Mouse (Mus musculus) cerebellum, adult 9-10 months (tissue): ENCODE data around the gene Nrxn3.

Experiments
- DNase-seq: peaks from one replicate; pipeline ENCODE4 v3.0.0; 2022

Nrxn3 gene

DNA sequence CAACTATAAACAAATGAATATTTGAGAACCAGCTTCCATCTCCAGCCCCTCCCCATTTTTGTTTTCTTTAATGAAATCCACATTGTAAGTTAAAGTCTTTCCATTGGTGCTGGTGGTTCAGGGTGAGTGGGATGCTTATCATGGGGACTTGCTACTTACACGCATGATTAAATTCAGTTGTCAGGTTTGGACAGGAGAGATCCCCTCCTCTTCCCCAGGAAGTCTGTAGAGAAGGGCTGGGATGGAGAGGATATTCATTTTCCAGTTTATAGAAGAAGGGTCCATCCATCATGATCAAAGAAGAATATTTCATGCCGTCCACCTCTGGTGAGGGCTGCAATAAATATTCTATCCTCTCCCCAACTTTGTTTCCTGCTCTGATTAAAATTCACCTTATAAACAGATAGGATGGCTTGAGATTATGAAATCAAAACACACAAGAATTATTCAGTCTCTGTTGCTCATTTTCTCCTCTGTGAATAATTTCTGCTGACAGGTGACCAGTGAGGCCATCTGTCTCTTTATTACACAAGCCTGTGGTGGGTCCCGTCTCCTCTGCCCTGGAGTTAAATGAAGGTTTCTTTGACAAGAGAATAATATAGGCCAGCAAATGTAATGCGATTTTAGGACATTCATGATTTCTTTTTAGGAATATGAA lies 830.7 kb downstream of the Nrxn3 start:
- peak; percentile 95 for DNase-seq

DNA sequence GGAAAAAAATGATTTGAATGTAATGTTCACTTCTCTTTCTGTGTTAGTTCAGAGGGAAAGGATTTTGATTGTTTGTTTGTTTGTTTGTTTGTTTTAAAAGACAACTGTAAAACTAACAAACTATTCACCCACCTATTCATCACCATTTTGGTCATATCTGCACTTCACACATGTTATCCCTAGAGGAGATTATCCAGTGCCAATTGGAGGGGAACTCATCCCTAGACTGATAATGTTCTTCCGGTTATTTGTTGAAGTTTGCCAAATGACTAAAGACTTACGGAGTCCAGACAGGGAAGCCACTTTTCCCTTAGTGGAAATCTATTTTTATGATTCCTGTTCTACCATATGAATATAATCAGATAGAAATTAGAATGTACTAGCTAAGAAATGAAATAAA lies 831.5 kb downstream of the Nrxn3 start:
- peak; percentile 48 for DNase-seq

DNA sequence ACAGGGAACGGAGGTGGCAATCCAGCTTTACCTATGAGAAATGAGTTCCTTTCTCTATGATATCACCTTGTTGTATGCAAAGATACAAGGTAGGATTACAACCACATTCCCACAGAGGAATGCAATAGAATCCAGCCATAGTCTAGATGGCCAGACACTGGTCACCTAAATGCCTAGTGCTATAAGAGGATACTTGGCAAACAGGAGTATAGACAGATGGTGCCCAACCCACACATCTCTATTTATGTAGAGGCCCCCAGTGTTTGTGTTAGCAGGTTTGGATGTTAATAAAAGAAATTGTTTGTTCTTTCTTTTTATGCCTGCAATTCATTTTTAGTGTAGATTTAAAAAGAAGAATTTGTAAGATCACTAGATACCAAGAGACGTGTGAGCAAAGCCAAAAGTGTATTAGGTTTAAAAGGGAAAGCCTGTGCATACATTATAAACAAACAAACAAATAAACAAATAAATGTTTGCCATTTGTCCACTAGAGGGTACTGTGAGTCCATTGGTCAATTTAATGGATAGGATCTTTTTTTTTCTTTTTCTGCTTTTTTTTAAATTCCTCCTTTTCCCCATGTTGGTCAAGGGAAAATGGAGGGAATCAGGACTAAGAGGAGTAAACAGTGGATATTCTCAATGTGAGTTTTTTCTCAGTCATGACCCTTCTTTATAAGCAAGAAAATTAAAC lies 832.2 kb downstream of the Nrxn3 start:
- DNase-seq: peak; percentile 86

DNA sequence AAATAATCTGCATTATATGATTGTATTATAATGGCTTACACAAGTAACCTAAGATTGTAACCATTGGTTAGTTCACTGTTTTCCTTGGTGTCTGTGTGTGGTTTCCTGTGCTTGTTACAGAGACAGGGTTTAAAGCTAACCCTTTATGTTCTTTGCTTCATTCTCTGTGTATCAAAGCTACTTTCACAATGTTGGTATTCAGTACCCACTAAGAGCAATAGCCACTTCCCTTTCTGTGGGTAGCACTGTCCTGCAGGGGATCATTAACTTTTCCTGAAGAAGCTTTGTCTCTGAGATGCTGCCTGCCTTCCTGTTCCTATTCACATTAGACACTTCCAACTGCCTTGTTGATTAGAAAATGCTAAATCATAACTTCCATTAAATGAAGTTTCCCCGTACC lies 836.2 kb downstream of the Nrxn3 start:
- no peak for DNase-seq

DNA sequence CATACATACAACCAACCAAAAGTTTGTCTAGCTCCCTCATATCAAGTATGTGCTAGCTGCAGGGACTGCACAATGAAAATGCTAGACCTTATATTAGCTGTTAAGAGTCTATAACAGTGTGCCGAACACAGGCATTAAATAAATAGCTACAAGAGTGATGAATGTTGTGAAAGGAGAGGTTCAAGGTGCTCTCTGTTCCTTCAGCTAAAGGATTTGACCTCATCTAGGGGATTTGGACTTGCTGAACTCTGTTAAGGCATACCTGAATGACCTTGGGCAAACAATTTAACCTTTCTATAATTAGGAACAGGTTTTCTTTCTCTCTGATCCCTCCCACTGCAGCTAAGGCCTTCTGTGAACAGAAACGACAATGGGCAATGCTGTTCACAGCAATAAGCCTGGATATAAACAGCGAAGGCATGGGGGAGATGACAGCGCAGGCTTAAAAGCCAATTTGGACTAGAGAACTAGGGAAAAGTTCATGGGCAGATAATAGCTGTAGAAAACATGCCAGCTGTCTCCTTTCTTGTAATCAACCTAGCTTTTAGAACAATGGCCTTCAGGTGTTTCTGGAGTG lies 839.4 kb downstream of the Nrxn3 start:
- no peak for DNase-seq

DNA sequence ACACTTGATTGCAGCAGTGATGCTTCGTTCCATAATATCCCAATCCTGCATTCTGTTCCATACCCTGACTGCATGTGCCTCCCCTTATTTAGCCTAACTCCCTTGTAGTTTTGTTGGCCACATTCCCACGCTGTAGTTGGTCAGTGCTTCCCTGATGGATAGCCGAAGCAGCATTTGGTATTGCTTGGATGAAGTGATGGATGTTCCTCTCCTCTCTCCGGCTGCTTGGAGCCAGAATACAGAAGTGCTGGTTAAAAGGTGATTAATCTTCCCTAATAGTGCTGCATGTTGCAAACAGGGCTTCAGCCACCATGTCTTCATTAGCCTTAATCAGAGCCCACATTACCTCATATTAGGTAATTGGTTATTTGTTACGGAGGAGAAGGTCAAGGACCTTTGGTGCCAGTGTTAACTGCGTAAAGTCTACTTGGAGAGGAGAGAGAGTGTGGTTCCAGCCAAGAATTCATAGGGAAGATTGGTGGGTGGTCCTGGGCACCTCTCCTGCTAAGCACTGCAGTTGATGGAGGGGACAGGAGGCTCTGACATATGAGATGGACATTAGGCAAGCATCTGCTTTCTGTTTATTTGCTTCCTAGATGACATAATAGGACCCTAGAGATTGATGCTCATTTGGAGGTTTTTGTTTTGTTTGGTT lies 846.2 kb downstream of the Nrxn3 start:
- DNase-seq: no peak

DNA sequence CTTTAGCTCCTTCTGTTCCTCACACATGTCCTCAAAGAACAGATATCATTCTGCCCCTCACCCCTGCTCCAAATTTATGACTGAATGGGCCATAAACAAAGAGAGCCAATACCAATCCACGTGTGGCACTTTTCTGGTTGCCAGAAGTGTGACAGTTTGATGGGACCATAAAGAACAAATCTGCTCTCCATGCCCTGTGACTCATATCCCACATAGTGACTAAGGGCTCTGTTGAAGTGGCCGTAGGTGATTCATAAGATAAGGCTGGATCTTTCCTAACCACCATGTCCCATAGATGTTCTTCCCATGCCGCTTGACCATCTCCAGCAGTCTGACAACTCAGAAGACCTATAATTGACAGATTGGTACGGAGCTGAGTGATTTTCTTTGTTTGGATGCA lies 869.8 kb downstream of the Nrxn3 start:
- no peak for DNase-seq

DNA sequence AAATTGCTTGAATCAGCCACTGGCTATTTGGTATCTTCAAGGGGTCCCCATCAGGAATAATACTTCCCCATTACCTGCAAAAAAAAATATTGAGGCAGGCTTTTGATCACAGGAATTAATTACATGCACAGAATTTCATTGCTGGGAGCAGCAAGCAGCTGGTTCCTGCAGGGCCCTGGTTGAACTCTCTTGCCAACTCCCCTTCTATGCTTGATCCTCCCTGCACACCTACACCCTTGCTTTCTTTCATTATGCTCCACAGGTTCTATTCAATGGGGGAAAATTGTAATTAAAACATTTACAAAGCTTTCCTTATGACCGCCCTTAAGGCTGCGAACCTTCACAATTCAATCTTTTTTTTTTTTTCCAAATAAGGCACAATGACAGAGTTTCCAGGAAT lies 891.0 kb downstream of the Nrxn3 start:
- no peak for DNase-seq

DNA sequence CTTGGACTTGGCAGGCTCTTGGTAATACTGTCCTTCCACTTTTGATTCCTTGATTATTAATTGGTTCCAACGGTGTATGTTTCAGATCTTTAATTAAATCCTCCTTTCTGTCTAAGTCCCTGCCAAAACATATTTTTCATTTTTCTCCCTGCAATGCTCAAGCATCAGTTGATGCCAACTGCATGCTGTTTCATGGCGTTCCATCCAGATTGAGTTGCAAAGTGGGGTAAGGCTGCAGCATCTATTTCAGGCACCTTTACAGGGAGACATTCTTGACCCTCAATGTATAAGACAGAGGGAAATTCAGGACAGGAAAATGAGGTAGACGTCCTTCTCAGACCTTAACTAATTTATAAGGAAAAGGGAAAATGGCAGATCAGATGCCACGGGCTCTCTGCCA lies 903.1 kb downstream of the Nrxn3 start:
- DNase-seq: peak; percentile 53

DNA sequence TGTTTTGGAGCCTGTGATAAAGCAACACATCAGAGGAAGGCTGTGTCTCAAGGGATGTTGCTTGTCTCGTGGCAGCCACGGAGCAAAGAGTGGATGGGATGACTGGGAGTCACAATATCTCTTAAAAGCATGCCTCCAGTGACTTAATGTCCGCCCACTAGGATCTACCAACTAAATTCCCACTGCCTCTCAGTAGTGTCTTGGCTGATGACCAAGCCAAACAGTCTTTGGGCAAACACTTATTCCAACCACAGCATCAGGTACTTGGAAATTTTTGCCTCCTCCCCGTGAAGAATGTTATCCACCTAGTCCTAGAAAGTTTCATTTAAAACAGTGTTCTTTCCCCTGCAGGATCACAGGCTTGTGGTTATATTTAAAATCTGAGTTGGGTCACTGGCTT lies 917.4 kb downstream of the Nrxn3 start:
- no peak for DNase-seq

DNA sequence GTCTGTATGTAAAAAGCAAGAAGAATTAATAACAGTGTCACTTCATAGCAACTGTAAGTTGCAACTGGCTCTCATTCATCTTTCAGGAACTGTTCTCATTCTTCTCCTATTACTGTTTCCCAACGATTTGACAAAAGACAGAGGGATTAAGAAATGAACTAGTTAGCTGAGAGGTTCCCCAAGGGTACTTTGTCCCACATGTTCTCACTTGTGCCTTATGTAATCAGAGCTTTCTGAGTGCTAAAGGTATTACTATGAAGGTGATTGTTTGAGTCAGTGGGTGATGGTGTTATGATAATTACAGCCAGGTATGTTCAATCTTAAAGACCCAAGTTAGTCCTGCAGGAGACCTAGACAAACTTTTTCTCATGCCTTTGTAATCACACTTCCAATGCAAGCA lies 918.8 kb downstream of the Nrxn3 start:
- no peak for DNase-seq

DNA sequence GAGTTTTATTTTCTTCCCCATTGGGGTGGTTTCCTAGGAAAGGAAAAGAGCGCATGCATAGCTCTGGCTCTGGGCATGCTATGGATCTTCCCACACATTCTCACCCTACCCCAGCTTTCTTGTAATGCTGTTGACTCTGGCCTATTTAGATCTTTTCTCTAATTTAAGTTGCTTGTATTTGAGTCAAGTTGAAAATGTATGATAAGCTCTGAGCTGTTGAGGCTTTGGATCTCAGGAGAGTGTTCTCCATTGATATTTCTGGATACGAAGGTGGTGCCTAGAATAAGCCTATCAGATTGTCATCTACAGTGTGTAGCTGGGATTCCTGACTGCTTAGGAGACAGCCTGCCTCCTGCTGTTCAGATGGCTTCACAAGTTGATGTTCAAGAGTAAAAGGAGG lies 930.5 kb downstream of the Nrxn3 start:
- no peak for DNase-seq

DNA sequence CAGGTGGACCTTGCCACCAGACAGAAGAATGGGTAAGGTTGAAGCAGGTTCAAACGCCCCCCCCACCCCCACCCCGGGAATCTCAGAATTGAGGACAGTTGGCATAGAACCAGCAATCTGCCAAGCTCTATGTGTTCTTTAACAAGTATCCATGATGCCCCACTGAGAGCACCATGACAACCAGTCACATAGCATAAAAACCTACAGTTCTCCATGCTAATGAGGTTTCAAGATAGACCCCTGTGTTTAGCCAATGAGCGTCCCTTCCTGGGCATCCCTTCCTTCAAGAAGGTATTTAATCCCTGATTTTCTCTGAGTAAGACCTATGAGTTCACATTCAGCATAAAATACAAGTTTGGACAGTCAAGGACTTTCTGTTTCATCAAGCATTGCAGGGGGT lies 938.5 kb downstream of the Nrxn3 start:
- no peak for DNase-seq

DNA sequence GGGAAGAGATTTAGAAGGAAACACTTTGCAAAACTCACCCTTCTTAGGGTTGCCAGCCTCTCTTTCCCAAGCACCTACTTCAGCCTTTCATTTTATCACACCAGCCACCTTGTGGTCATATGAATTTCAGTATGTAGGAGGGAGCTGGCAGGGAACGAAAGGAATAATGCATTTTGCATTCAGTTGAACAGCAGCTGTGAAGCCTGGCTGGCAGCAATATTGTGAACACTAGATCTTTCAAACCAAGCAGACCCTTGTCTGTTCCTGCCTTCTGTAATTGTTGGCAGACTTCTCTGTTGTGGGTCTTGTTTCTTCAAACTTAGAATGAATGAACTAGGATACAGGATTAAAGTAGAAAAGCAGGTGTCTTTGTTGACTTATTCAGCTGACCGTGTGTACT lies 946.2 kb downstream of the Nrxn3 start:
- no peak for DNase-seq

DNA sequence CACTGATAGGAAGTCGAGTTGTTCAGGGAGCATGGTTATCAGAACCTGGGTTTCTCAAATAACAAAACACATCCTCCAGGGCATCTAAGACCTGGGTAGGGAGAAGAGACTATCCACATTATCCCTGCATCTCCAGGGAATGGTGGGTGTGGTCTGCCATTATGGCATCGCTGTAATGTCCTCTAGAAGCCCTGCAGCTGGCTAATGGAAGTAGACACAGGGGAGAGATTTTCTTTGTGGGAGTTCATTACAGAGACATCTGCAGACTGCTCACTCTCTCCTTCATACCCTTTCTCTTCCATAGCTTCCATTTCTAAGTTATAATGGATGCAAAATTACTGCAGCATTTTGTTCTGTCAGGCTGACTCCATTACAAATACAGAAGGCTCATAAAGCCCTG lies 950.1 kb downstream of the Nrxn3 start:
- DNase-seq: no peak

DNA sequence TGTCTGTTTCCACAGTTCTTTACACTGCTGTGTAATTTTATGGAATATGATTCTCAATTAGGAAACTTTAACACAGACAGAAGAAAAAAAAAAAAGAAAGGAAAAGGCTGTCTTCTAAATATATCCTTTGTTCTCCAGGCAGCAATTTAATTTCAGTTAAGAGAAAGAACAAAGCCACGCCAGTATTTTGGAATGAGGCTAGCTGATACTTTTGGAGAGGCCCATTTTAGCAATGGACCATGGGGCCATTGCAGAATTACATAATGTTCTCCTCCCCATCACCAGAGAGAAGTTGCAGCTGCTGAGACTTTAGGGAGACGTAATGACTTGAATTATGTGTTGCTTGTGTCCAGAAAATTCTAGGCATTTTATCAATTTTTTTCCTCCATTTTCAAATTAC lies 963.0 kb downstream of the Nrxn3 start:
- no peak for DNase-seq

DNA sequence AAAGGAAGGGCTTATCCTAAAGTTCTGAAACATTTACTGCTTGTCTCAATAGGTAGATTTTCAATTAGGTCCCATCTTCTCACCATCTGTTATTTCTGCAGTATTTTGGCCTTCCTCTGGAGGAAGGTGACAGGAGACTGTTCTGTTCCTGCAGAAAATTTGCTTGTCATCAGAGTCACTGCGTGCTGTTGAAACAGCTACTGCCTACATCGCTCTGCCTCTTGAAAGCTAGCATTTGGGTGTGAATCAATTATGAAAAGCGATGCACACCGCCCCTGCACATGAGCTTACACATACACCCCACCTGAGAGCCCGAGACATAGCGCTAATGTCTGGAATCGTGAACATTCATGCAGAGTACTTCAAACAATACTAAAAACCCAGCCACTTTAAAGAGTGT lies 966.4 kb downstream of the Nrxn3 start:
- peak; percentile 68 for DNase-seq

DNA sequence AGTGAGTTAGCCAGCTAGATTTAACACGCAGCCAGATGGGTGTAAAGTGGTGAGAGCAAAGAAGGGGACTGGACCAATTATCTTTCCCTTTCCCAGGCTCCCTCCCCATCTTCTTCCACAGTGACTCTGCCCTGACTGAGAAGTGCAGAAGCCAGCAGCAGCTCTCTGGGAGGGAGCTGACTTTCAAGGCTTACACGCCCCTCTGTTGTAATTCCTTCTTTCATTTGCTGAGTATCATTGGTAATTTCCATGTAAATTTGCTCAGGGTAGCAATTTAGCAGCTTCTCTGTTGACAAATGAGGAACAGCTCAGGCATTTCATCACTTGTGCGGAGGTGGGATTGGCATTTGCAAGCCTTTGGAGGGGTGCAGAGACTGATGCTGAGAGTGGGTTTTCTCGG lies 976.8 kb downstream of the Nrxn3 start:
- no peak for DNase-seq

DNA sequence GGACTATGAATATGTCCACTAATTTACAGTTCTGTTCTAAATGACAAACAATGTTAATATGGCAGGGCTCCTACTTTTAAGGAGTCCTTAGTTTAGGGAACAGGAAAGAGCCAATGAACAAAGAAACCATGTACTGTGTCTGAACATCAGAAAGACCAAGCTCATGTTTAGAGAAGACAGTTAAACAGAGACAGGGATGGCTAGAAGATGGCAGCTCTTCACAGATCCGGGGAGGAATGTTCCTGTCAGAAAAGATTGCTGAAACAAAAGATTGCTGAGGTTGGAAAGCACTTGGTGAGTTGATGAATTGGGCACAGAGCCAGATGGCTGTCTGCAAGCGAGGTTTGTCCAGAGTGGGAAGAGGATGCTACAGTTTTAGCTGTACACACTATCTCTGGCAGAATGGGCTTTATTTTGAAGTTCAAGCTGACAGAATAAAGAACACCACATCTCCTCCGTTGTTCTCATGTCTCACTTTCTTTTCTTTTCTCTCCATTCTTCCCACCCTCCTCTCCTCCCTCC lies 978.3 kb downstream of the Nrxn3 start:
- DNase-seq: peak; percentile 73

DNA sequence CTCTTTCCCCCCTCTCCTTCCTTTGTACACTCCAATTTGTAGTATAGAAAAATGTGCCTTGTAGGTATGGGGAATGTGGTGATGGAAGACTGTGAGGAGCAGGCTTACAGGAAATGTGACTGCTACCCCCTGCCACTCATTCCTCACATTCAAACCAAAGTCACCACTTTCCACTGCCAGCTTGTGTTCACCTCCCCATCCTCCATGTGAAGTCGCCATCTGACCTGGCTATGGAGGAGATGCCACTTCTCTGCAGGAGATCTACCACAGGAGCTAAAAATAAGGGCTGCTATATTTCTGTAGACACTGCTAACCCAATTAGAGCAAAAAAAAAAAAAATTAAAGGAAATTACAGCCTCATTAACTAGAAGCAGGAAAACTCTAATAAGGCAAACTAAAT lies 980.3 kb downstream of the Nrxn3 start:
- DNase-seq: peak; percentile 95

DNA sequence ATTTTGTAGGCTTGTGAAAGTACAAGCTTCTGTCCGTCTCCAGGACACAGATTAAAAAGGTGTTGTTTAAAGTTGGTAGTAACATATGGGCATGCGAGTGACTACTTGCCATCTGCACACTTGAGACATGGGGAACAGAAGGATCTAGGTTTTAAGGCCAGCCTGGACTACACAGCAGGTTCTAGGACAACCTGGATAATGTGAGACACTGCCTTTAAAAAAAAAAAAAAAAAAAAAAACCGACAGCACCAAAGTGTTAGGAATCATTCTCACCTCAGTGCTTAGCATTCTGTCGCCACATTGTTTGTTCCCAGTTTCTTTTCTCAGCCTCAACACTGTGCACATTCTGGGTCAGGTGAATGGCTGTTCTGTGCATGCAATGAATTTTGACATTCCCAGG lies 985.2 kb downstream of the Nrxn3 start:
- peak; percentile 63 for DNase-seq

DNA sequence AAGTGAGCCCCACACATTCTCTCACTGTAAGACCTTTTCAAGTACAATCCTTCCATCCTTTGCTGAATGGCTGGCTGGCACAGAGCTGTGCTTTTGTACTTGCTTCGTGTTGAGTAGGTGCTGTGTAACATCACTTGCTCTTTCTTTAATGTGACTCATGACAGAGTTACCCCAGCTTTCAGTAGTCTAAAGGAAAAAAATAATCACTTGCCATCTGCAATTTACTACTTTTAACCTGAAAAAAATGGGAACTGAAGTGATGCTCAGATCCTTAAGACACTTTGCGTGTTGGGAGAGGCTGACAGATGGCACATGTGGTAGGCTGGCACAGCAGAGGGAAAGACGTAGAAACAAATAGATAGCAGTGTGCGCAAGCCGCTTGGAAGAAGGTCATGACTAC lies 987.8 kb downstream of the Nrxn3 start:
- peak; percentile 55 for DNase-seq

DNA sequence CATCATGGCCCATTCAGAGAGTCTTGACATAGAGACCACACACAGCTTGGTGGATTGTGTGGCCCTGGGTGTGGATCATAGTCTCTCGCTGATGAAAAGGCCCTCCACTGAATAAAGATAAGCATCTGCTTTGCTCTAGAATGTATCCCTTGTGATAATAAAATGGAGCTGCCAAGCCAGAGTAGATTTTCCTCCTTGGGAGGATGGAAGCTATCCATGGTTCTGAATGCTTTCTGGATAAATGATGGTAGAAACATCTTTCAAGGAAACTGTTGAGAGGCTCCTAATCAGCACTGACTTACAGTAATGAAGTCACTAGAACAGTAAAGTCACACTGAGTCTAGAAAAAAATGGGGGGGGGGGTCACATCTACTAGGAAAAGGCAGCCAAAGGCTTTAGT lies 989.1 kb downstream of the Nrxn3 start:
- DNase-seq: no peak
